Mouse (Mus musculus) brain, adult 2 months (tissue): Measurements from ENCODE around the gene Etl4.

Experiments used
- DNase-seq: peaks from one replicate; pipeline ENCODE4 v3.0.0; 2011; ENCODE audit warnings: low read depth, low spot score

The Etl4 gene

DNA sequence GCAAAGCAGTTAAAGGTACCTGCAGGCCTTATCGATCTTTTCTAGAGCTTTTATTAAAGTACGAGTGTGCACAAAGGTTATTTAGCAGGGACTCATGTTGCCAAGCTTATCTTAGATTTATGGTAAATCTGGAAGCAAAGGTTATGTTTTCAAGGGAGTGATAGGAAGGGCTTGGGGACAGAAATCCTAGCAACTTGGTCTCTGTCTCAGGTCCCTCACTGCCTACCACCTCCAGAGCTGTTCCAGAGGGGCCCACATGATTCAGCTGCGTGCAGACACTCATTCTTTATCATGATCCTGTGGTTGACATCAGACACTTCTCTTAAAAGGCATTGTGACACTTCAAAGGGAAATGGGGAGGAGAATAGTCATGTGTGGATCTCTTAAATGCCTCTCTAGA lies 783.3 kb downstream of the Etl4 start:
- DNase-seq, result no peak

DNA sequence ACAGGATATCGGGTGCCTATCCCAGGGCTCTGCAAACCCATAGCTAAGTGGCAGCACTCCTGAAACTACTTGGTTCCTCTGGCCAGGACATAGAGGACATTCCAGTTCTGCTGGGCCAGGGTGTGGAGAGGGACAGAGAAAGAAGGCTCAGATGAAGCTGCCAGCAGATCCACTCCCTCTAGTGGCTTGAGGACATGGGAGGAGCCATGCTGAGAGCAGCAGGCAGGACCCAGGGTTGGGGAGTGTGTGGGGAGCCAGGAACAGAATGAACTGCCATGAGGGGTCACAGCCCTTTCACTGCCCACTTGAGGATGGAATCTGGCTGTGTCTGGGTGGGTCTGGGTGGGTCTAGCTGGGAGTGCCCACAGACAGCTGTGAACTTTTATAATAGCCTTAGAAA lies 784.2 kb downstream of the Etl4 start:
- DNase-seq, result no peak

DNA sequence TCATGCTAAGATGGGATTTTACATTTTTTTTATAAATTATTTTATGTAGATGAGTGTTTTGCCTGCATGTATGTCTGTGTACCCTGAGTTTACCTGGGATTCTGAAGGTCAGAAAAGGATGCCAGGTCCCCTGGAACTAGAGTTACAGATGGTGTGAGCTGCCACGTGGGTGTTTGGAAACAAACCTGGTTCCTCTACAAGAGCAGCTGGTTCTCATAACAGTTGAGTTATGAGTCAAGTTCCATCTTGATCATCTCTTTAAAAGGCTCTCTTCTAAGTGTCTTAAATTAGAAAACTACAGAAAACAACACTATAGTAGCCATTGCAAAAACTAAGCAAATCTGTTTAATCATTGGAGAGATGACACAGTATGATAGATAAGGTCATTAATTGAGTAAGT lies 788.1 kb downstream of the Etl4 start:
- DNase-seq, result peak; percentile 75

DNA sequence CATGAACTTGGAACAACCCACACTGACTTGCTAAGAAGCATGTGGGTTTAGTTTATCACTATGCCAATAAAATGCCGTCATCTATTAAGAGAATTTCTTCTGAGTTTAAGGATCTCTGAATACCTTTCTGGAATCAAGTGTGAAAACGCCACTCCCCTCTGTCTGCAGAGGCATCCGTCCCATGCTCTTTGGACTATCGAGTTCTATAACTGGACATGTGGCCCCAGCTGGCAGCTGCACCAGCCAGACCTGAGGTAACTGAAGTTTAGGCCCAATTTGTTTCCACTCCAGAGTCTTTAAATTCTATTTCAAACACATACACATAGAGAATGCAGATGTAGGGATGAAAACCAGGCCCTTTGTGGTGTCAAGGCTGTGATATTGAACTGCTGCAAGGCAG lies 795.5 kb downstream of the Etl4 start:
- DNase-seq, result no peak

DNA sequence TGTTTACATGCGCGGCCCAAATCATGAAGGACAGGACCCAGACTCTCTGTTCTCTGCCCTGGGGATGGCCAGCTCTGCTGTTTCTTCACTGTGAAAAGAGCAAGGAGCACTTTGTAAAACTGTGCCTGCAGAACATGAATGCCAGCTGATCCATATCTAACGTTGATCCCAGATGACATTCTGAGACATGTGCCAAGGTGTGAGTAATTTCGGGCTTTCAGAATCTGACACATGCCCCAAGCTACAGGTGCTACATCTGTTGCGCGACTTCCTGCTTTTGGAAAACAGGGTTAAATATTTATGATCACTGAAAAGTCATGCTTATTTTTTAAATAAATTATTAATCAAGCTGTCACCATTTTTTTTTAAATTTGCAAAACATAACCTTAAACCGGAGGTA lies 801.0 kb downstream of the Etl4 start:
- no peak for DNase-seq

DNA sequence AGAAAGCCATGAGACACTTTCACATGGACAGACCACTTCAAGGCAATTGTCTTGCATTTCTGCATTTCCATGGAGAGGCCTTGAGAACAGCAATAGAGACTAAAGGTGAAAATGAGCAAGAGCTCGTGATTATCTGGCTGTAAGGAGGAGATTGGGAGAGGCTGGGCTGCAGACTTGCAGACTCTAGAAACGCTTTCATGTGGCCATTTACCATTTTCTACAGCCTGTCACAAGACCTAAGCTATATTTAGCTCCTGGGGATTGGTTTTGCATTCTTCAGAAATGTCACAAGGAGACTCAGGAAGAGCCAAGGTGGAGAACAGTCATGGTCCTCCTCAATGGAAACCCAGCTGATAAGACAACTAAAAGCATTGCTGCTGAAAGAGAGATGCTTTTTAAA lies 801.4 kb downstream of the Etl4 start:
- no peak for DNase-seq

DNA sequence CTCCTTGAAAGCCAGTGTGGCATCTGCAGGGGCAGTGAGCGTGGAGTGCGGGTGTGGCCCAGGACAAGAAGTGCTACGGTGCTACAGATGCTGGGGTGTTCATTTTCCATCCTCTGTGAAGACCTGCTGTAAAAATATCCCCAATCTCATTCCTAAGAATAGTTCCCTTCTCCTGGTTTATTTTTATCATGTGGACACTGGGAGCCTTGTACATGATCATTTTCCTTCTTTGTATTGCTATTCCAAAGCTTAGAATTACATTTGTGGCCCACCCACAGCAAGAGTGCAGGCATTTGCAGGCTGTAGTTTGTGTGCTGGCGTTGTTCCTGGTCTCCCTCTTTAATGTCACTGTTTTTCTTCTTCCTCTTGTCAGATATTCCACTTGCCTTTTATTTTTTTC lies 809.5 kb downstream of the Etl4 start:
- DNase-seq, result peak; percentile 69

DNA sequence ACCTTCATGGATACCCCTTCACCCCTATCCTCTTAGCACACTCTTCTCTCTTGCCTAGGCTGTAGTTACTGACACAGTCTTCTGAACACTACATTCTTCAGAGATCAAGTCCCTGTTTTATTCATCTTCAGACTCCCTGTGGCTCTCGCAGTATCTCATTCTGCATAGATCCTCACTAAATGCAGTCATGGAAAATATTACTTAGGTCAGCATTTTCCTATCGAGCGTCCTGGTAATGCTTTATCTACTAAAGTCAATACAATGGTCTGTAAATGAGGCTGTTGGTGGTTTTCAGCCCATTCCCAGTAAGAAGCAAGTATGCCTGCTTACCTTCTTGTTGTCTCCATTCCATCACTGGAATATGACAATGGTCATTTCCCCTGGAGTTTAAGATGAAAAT lies 811.5 kb downstream of the Etl4 start:
- DNase-seq, result no peak

DNA sequence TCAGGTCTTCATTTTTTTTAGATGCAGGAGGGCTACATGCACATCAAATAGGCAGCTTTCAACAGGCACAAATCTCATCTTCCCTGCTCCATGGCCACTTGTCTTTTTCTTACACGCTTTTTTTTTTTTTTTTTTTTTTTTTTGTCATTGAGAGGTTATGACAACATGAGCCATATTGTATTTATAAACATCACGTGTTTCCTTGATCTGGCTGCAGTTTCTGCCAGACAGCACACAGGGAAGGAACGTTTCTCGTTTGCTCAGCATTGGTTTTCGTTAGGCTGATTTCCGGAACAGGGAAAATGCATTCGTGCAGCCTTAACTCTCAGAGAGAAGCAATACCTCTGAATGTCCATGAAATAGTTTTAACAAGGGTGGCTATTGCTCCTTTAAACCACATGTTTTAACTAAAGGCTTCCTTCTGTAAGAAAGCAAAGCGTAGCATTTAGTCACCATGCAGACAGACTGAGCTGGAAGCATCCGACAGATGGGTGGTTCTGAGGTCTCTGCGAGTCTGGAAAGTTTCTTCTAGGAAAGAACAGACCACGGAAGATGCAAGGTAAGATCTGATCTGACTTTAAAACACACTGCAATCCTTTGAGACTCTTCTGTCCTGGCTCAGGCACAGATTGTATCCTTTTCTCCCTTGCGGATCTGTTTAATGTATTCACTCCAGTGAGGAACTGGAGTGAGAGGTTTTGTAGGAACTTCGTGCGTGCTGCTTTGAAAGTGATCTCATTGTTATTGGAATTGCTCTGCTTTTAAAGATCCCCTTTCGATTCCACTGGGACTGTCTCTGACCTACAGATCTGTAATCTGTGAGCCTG lies 812.8 kb downstream of the Etl4 start:
- DNase-seq, result peak; percentile 44

DNA sequence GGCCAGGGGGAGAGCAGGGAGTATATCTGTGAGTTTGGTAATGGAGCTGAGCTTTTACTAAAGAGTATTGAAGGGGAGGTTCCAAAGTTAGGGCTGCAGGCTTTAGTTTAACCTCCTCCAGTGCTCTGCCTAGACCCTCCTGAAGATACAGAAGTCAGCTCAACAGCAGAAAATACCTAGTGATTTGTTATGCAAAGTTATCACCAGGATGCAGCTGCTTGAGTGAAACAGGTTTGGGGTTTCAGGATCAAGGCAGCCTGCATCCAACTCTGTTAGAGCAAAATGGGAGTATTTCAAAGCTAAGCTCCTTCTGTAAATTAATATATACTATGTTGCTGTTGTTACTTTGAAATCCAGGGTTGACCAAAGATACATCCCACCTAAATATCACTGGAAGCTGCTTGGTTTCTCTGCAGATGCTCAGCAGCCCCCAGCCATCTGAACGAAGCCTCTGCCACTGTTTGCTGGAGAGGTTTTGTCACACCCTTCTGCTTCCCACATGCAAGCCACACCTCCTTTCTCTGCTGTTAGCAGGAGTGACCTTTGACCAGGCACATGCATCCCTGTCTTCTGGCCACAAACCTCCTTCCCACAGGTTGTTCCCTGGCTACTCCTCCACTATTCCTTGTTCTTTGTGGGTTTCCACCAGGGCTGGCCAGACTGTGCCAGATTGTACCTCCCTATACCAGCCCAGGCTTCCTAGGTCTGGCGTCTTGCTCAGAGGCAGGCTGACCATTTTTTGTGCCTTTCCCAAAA lies 814.6 kb downstream of the Etl4 start:
- DNase-seq, result no peak

DNA sequence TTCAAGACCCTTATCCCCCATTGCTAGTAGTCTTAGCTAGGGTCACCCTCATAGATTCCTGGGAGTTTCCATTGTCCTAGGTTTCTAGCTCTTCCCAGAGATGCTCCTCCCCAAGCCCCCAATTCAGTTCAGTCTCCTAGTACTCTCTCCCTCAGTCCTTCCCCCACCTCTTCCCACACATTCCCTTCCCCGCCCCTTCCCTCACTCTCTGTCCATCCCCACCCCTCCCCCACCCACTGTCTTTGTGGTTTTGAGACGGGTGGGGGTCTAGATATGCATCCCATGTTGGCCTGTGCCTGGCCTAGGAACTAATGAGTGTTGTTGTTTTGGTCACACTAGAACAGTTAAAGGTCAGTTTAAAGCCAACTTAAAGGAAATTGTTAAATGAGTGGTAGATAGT lies 817.4 kb downstream of the Etl4 start:
- no peak for DNase-seq

DNA sequence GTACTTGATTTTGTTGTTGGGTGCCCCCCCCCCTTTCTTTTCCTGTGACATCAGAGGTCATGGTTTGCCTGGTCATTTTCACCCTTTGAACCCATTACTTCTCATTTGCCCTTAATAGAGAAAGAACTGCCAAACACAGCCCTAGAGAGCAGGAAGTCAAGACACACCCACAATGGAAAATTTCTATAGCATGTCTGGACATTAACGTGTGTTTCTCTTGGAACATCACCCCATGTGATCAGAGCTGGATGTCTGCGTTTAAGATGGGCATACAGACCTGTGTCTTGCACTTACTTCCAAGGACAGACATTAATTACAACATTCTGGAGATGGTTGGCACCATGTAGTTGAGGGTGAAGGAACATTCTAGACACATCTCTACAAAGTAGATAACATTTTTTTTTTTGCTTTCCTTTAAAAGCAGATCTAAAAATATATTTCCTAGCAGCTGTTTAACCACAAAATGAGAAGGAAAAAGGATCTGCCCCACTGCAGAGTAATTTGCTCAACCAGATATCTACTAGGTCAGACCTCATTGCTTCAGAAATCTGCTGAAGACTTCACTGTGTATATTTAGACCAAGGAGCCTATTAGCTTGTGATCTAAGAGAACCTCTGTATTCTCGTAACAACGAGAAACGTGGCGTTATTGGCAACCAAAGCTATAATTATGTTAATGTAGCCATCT lies 818.3 kb downstream of the Etl4 start:
- DNase-seq, result peak; percentile 49

DNA sequence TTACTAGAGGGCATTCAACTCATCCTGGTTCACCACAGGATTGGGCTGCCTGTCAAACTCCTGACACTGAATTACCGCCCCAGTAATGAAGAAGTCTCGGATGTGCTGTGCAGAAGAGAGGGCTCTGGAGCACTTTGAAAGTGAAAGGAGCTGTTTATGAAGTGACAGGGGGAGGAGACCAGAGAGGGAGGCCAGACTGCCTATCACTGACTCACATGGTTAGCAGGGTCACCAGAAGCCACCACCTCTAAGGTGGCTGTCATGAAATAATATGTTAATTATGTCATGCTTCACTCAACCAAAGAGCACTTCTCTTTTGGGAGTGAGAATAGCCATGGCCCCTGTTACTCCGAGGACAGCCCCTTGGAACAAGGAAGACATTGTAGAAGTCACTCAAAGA lies 825.9 kb downstream of the Etl4 start:
- no peak for DNase-seq

DNA sequence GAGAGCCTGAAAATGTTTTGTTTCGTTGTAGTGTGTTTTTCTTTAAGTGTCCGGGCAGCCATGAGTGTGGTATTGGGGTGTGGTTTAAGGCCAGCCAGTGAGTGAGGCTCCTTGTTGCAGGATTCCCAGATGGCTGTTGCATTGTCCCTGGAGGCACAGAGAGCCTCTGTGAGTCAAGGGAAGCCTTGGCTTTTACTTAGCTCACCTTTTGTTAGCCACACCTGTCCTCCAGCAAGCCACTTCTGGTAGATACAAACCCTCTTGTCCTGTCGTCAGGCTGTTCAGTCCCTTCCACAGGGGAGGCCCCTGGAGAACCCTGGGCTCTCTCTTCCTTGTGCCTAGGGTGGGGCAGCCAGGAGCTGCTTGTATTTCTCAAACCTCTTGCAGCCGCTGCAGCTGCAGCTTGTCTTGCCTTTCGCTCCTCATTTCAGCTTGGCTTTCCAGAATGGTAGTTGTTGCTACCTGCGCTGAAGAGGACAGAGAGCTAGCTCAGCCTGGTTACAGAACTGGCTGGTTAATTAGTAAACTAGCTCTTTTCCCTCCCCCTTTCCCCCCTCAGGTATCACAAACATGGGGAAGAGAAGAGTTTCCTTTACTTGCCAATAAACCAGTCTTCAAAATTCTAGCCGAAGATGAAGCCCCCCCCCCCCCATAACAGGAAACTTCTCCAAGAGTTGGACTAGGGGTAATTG lies 826.9 kb downstream of the Etl4 start:
- no peak for DNase-seq

DNA sequence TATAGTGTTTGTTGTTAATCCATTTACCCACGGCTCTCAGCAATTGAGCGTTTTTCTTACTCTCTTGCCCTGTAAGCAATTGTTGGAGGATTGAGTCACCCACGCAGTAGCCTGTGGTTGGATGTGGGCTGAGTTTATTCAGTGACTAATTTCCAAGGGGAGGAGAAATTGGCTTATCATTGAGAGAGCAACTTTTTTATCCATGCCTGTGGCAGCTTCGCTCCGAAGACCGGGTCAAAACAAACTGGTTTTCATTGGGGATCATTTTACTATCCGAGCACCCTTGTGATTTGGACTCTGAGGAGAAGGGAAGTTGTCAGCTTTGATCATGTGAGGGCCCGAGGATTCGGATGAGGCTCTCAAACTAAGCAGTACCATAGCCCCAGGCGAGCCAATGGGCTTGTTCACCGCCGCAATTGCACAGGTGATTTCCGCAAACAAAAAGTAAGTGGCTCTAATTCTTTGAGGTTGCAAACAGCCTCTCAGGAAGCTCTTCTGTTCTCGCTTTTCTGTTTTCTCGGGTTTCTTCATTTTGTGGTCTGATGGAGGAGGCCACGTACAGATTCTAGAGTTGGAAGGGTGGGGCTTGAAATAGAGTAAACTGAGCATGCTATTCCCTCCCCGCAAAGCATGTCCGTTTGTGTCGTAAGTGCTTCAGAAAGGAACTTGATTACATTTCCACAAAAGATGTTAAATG lies 827.7 kb downstream of the Etl4 start:
- DNase-seq, result peak; percentile 59

DNA sequence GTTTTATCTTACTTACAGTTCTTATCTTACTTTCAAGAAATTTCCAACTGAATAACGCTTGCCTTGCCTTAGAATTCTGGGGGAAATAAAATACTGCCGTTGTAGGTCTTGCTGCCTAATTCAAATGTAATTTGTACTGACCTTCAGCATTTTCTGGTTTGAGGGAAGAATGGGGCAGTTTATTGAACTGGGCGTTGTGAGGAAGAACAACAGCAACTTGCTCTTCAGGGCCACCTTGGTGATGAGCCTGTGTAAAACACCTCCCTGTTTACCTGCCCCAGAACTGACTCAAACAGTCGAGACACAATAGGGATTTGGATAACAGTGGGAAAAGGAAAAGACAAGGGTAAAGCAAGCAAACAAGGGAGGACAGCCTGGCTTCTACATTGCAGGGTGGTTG lies 828.3 kb downstream of the Etl4 start:
- DNase-seq, result no peak

DNA sequence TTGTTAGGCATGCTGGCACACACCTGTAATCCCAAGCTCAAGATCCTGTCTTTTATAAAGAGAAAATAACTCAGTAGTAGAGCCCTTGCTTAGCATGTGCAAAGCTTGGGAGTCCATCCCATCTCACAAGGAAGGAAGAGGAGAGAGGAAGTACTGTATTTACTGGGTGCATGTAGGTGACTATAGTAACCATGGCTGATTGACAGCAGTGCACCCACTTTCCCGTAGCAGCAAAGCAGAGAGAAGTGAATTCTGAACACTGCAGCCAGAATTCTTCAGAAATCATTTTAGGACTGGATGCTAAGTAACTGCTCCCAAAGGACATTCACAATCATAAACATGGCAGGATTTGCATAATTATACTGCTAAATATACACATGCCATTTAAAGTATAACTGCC lies 838.1 kb downstream of the Etl4 start:
- peak; percentile 59 for DNase-seq

DNA sequence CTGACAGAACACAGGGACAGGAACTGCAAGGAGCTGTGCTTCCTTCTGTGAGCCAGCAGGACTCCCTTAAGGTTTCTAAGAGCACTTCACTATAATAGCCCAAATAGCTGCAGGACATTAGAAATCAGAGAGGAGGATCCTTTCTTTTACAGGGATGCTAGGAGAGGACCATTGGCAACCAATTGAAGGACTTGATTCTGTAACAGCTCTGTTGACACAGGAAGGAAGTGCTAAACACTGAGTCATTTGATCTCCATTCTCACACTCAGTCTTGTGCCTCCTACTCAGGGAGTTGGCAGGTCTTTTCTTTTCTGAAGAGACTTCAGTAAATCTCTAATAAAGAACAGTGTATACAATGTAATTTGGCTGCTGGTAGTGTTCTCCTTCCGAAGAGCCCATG lies 838.9 kb downstream of the Etl4 start:
- DNase-seq, result peak; percentile 74

DNA sequence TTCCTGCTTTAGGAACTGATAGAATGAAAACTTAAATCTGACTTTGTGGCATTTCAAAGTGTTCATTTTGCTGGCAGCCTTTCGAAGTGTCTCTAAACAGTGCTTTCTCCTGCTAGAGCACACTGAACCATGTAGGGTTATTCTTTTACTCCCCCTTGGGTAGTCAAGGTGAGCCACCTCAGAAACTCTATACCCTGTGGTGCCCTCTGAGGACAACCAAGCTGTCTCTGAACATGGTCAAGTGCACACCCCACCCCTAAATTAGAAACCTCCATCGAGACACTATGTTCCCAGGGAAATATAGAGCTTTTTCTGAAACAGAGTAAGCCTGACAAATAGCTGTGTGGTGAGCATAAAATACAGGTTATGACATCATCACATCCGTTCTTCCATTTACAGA lies 840.1 kb downstream of the Etl4 start:
- DNase-seq, result no peak

DNA sequence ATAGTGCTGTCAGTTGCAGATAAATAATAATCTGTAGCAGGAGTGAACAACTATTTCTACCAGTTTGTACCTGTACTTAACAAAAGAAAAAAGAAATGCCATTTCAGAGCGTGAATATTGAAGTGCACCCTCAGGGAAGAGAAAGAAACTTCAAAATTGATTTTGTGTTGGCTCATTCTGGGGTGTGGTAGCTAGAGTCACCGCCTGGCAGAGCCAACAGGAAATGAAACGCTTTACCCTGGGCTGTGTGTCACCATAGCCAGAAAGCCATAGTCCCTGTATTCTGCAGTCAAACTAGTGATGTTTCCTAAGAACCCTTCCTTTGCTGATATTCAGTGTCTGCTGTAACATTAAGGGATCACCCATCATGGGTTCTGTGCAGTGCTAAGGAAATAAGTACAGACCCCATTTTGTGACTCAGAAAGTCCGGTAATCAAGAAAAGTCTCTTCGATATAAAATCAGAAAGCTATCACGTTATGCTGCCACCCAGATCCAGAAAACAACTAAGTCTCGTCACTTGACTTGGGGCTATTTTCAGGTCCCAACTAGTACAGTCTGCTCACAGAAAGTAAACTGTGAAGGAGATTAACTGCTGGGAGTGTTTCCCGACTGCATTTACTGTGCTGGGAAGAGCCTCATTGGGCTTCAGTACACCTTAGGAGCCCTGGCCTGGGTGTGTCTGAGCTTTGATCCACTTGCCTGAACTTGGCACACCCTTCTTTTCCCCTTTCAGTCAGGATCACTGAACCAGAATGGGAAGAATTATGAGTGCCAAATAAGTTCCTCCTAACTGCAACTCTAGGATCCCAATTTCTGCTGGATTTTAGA lies 843.9 kb downstream of the Etl4 start:
- DNase-seq, result no peak

DNA sequence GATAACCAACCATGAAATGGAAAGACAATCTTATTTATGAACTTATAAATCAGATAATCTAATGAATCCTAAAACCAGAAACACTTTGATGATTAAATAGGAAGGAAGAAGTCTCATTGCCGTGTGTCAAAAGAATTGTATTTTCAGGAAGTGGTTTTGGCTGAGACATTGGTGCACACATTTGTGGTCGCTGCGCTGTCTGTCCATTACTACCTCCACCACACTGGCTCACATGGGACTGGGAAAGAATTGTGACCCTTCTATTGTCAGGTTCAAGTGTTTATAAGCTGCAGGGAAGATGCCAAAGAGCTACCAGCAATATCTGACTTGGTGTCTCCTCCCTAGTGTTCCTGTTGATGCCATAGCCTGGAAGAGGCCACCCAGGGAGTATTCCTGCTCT lies 847.4 kb downstream of the Etl4 start:
- no peak for DNase-seq
